Mouse (Mus musculus) limb, embryonic 15.5 days (tissue): ENCODE measurements around the gene Slc45a1. TPM values are rescaled to one million over a fixed set of nuclear protein-coding genes. Genes with fewer than 3 reads are reported as not detected.
A peak's percentile ranks its signal among the peaks of the same experiment; 100 is the strongest.

Source experiments
- ATAC-seq: fragments of 200-750 bp; cut with Nextera tagmentation; 2 replicates; pipeline ENCODE4 v1.8.0; 2017; ENCODE audit warnings: low read depth, moderate TSS enrichment; ENCODE audit not compliant: insufficient number of reproducible peaks, low FRiP score, low TSS enrichment
- H3K27ac ChIP-seq: fragments of 300-500 bp; sonication (generic); 2 replicates; pipeline ENCODE4 v1.5.1; 2015; ENCODE audit warnings: moderate library complexity, mild to moderate bottlenecking, inconsistent platforms
- H3K27me3 ChIP-seq: fragments of 300-500 bp; sonication (generic); 2 replicates; pipeline ENCODE4 v1.6.1; 2015; ENCODE audit warnings: inconsistent platforms
- H3K36me3 ChIP-seq: fragments of 300-500 bp; sonication (generic); 2 replicates; pipeline ENCODE4 v1.6.1; 2015; ENCODE audit warnings: inconsistent platforms
- H3K4me1 ChIP-seq: fragments of 300-500 bp; sonication (generic); 2 replicates; pipeline ENCODE4 v1.6.1; 2015; ENCODE audit warnings: inconsistent platforms
- H3K4me2 ChIP-seq: fragments of 300-500 bp; sonication (generic); 2 replicates; pipeline ENCODE4 v1.6.1; 2015; ENCODE audit warnings: mild to moderate bottlenecking, inconsistent platforms
- H3K4me3 ChIP-seq: fragments of 300-500 bp; sonication (generic); 2 replicates; pipeline ENCODE4 v1.5.1; 2015; ENCODE audit warnings: mild to moderate bottlenecking, inconsistent platforms
- H3K9ac ChIP-seq: fragments of 300-500 bp; sonication (generic); 2 replicates; pipeline ENCODE4 v1.6.1; 2015; ENCODE audit warnings: inconsistent platforms
- H3K9me3 ChIP-seq: fragments of 300-500 bp; sonication (generic); 2 replicates; pipeline ENCODE4 v1.6.1; 2016; ENCODE audit warnings: inconsistent platforms
- WGBS: fragments of 180-500 bp; shearing (Covaris S2); methylation state at CpG from one replicate; pipeline ENCODE4 v1.1.7; 2015; 5-methylcytosine and 5-hydroxymethylcytosine counted together
- polyA plus RNA-seq: library from polyadenylated mRNA; unstranded; fragments of >200 nt; fragmentation: Nextera tagmentation; extraction: Ambion mirVana; gene quantifications from 2 replicates; pipeline ENCODE4 v1.2.1, GENCODE M21; 2015

The Slc45a1 gene
- polyA plus RNA-seq, 1 experiment from 2014 or later, result 0.19 TPM

DNA sequence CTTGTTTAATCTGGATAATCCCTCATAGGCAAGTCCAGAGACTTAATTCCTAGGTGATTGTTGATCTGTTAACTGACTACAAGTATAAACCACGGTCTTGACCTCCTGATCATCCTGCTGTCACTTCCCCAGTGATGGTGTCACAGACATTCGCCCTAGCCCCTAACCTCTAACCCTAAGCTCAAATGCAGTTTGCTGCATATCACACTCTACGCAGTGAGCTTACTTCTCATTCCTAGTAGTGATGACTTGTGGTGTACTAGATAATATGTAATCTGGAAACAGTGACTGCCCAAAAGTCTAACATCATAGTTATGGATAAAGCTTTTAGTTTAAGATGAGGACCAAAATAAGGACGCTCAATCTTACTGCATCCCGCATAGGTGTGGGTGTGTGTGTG is 65.7 kb downstream of the Slc45a1 start:
- H3K36me3 ChIP-seq, result no peaks in the 10 kb centered on the region
- H3K4me3 ChIP-seq, result no peak overlapping the region
- no peaks in the 10 kb centered on the region for H3K27me3 ChIP-seq
- H3K9ac ChIP-seq, result no peak overlapping the region
- peaks cover 43% of the 10 kb centered on the region for H3K4me1 ChIP-seq
- 90% methylated on average over 5 of the region's 5 CpGs for WGBS
- ATAC-seq, result no peak
- no peaks in the 10 kb centered on the region for H3K9me3 ChIP-seq
- no peak overlapping the region for H3K27ac ChIP-seq
- no peak overlapping the region for H3K4me2 ChIP-seq

DNA sequence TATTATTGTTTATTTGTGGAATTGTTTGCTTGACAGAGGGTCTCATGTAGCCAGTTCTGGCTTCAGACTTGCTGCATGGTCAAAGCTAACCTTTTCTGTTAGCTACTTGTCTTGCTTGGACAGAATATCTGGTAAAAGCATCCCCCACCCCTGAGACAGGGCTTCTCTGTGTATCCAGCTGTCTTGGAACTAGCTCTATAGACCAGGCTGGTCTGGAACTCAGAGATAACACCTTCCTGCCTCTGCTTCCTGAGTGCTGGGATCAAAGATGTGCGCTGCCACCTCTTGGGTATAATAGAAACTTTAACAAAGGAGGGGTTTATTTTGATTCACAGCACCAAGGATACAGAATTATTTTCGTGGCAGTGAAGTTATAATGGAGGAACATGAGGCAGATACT is 66.2 kb downstream of the Slc45a1 start:
- WGBS, result 89% methylated on average over 2 of the region's 2 CpGs
- H3K4me3 ChIP-seq, result no peak overlapping the region
- no peaks in the 10 kb centered on the region for H3K9me3 ChIP-seq
- no peak for ATAC-seq
- no peak overlapping the region for H3K4me2 ChIP-seq
- peaks cover 42% of the 10 kb centered on the region for H3K4me1 ChIP-seq
- H3K27ac ChIP-seq, result no peak overlapping the region
- H3K9ac ChIP-seq, result no peak overlapping the region
- no peaks in the 10 kb centered on the region for H3K27me3 ChIP-seq
- no peaks in the 10 kb centered on the region for H3K36me3 ChIP-seq

DNA sequence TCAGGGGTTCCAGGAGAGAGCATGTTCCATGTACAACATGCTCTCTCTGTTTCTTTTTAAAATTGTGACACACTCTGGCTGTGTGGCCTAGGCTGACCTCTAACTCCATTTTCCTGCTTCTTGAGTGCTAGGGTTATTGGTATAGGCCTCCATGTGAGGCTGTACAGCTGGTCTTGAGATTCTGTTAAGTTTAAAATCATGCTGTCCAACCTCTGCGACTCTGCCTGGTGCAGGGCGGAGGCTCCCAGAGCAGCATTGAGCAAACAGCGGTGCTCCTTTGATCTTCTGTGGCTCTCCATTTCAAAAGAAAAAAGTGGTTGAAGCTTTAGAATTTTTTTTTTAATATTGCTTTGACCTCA is 68.2 kb downstream of the Slc45a1 start:
- Histone ChIP-seq H3K27ac (peak overlapping the region; percentile 86), H3K4me2 (peak overlapping the region; percentile 24), H3K9me3 (no peaks in the 10 kb centered on the region), H3K4me1 (peaks cover 40% of the 10 kb centered on the region), H3K27me3 (no peaks in the 10 kb centered on the region), H3K36me3 (no peaks in the 10 kb centered on the region), H3K9ac (no peak overlapping the region), H3K4me3 (0 out of 2 replicates have a peak overlapping the region, but pooled peaks have one; percentile 1)
- ATAC-seq, result no peak
- WGBS, result 29% methylated on average over 3 of the region's 3 CpGs

DNA sequence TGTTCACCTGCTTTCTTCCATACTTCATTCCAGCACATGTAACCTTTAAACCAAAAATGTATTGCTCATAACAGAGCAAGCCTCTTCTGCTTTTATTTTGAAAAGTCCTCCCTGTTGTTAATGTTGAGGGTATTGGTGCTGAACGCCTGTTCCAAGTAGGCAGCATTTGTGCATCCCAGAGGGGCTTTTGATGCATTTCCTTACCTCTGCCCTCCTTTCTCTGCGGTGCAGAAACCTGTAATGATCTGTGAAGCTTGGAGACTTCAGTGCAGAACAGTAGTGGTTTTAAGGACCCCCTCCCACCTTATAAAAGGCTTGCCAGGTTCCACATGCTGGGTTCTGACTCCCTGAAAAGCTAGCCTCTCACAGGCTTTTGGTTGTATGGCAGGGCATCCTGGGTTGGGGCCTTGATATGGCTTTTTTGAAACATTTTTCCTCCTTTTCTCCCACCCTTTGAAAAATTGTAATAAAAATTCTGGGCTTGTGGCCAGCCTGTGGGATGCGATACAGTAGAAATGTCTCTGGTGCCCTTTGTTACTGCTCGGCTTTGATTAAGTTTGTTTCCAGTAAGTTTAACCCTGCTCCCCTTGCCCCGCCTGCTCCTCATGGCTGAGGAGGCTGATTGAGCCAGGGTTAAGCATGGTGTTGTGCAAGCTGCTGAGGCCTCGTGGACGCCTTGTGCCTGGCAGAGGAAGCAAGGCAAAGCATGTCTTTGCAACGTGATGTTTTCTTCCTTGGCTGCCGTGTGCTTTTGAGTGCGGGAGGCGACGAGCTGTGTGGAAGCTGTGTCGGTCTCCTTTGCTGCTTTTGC is 68.8 kb downstream of the Slc45a1 start:
- H3K27me3 ChIP-seq, result no peaks in the 10 kb centered on the region
- 11% methylated on average over 13 of the region's 13 CpGs for WGBS
- H3K9me3 ChIP-seq, result no peaks in the 10 kb centered on the region
- H3K4me3 ChIP-seq, result 0 out of 2 replicates have a peak overlapping the region, but pooled peaks have one; percentile 1
- ATAC-seq, result peak; percentile 84
- peaks cover 40% of the 10 kb centered on the region for H3K4me1 ChIP-seq
- peak overlapping the region; percentile 86 for H3K27ac ChIP-seq
- H3K4me2 ChIP-seq, result peak overlapping the region; percentile 24
- no peak overlapping the region for H3K9ac ChIP-seq
- no peaks in the 10 kb centered on the region for H3K36me3 ChIP-seq

DNA sequence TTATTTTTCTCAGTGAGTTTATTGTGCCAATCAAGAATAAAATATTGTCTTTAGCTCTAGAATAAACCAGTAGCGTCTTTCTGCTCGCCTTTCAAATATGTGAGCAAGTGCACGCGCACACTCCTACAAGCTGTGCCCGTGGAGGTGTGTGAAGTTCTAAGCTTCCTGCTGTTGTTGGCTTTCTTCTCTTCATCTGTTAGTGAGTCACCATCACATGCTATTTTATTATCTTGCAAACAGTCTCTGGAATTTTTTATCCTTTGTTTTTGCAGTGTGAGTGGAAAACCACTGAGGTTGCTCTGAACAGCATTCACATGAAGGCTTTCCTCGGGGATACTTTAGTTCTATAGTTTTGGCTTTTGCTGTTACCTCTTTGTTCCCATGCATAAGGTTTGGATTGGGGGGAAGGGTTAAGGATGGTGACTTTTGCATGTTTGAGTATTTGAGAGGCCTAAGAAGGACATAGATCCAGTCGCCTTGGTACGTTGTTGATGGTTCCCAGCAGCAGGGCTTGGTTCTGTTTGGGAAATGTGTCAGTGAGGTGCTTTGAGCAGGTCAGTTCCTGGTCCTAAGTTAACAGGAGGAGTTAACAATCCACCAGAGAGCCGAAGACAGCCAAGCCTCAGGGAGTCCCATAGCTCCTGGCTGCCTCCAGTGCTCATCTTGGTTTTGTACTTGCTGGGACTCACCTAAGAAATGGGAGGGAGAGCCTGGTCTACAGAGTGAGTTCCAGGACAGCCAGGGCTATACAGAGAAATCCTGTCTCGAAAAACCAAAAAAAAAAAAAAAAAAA is 69.8 kb downstream of the Slc45a1 start:
- Histone ChIP-seq H3K9me3 (no peaks in the 10 kb centered on the region), H3K27ac (peak overlapping the region; percentile 86), H3K4me2 (no peak overlapping the region), H3K36me3 (no peaks in the 10 kb centered on the region), H3K9ac (no peak overlapping the region), H3K4me3 (no peak overlapping the region), H3K27me3 (no peaks in the 10 kb centered on the region), H3K4me1 (peaks cover 40% of the 10 kb centered on the region)
- ATAC-seq, result no peak
- WGBS, result 46% methylated on average over 10 of the region's 10 CpGs

Other genes with a start within 250 kb of the Slc45a1 start
- 29.4 and 31.4 TPM in 2 replicates for gene Errfi1, start 201.7 kb upstream of the Slc45a1 start, polyA plus RNA-seq